Mouse (Mus musculus) stomach, postnatal 0 days (tissue): ENCODE measurements around the gene Egr4. TPM values are rescaled to one million over a fixed set of nuclear protein-coding genes. Genes with fewer than 3 reads are reported as not detected.
A peak's percentile ranks its signal among the peaks of the same experiment; 100 is the strongest.

Experiments used
- ATAC-seq: fragments of 200-750 bp; cut with Nextera tagmentation; 2 replicates; pipeline ENCODE4 v1.8.0; 2017; ENCODE audit not compliant: low FRiP score, low TSS enrichment
- DNase-seq: peaks from one replicate; pipeline ENCODE4 v3.0.0-alpha.2; 2016; ENCODE audit warnings: low spot score
- H3K27ac ChIP-seq: fragments of 300-500 bp; sonication (generic); replicated peaks from 2 replicates; pipeline ENCODE4 v1.5.1; 2014; ENCODE audit warnings: mild to moderate bottlenecking, control low read depth
- H3K27me3 ChIP-seq: fragments of 300-500 bp; sonication (generic); 2 replicates; pipeline ENCODE4 v1.6.1; 2014; ENCODE audit warnings: low read length; ENCODE audit not compliant: control insufficient read depth, insufficient read depth
- H3K36me3 ChIP-seq: fragments of 300-500 bp; sonication (generic); 2 replicates; pipeline ENCODE4 v1.6.1; 2014; ENCODE audit warnings: low read length, mixed read lengths; ENCODE audit not compliant: control insufficient read depth, insufficient read depth
- H3K4me1 ChIP-seq: fragments of 300-500 bp; sonication (generic); replicated peaks from 2 replicates; pipeline ENCODE4 v1.6.1; 2014; ENCODE audit warnings: antibody characterized with exemption; ENCODE audit not compliant: control insufficient read depth, insufficient read depth
- H3K4me2 ChIP-seq: fragments of 300-500 bp; sonication (generic); replicated peaks from 2 replicates; pipeline ENCODE4 v1.6.1; 2014; ENCODE audit warnings: low read depth, mild to moderate bottlenecking, control low read depth, moderate library complexity
- H3K4me3 ChIP-seq: fragments of 300-500 bp; sonication (generic); 2 replicates; pipeline ENCODE4 v1.5.1; 2014; ENCODE audit warnings: low read depth, low read length, control low read depth
- H3K9ac ChIP-seq: fragments of 300-500 bp; sonication (generic); 2 replicates; pipeline ENCODE4 v1.6.1; 2014; ENCODE audit warnings: mild to moderate bottlenecking, low read length, control low read depth, mixed read lengths
- H3K9me3 ChIP-seq: fragments of 300-500 bp; sonication (generic); 2 replicates; pipeline ENCODE4 v1.6.1; 2016; ENCODE audit warnings: low read length; ENCODE audit not compliant: control insufficient read depth
- CTCF ChIP-seq: IDR thresholded peaks from 2 replicates; pipeline ENCODE4 v1.5.1; 2016; ENCODE audit warnings: antibody characterized with exemption, low read depth, mild to moderate bottlenecking, moderate library complexity
- EP300 ChIP-seq: optimal IDR thresholded peaks from 2 replicates; pipeline ENCODE3; 2016; ENCODE audit warnings: antibody characterized with exemption
- WGBS: fragments of 180-500 bp; shearing (Covaris S2); extraction: QIAGEN DNeasy Blood & Tissue Kit; methylation state at CpG from one replicate; pipeline ENCODE4 v1.1.7; 2014; 5-methylcytosine and 5-hydroxymethylcytosine counted together
- polyA plus RNA-seq: library from polyadenylated mRNA; unstranded; fragments of >200 nt; fragmentation: Nextera tagmentation; extraction: Ambion mirVana; gene quantifications from 2 replicates; pipeline ENCODE4 v1.2.1, GENCODE M21; 2015

Gene Egr4
- polyA plus RNA-seq, 1 experiment from 2014 or later: not detected

DNA sequence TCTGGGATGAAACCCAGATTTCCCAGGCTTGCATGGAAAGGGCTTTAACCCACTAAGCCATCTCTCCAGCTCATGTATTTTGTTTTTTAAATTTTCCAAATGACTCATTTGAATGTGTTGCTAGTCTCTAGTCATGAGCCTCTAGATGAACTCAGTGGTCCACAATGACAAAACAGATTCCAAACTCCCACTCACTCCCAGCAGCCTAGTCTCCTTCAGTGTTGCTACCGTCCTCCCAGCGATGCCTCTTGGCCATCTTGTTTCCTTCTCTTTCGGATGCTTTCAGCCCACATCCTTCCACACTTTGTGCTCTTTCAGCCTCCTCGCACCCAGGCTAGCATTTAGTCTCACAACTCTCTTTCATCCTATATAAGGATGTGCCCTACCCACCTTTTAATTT, 23.1 kb downstream of the Egr4 start:
- Histone ChIP-seq H3K36me3 (no peaks in the 10 kb centered on the region), H3K9me3 (no peaks in the 10 kb centered on the region), H3K4me3 (no peak overlapping the region), H3K27me3 (0 out of 2 replicates have a peak, but pooled peaks cover 2% of the 10 kb centered on the region), H3K27ac (no peak overlapping the region), H3K4me1 (no peaks in the 10 kb centered on the region), H3K4me2 (0 out of 2 replicates have a peak overlapping the region, but pooled peaks have one; percentile 8), H3K9ac (no peak overlapping the region)
- ATAC-seq (no peak), DNase-seq (no peak)
- TF ChIP-seq EP300 (no peak), CTCF (no peak)
- WGBS: 93% methylated on average over 4 of the region's 4 CpGs

DNA sequence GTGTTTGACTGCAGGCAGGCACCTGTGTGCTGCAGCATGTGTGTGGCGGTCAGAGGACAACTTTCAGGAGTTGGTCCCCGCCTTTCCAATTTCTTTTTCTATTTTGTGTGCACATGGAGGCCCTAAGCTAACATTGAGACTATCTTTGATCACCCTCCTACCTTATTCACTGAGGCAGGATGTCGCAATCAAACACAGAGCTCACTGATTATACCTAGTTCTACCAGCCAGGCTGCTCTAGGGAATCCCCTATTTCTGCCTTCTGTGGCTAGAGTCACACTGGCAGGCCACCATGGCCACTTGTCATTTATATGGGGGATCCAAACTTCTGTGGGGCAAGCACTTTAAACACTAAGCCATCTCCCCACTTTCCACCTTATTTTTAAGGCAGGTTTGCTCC, 23.7 kb downstream of the Egr4 start:
- H3K4me2 ChIP-seq: peak overlapping the region; percentile 8; the same call in 1 of the 2 replicates
- ATAC-seq: 0 out of 2 replicates have a peak, but pooled peaks have one; percentile 29
- TF ChIP-seq CTCF (no peak), EP300 (no peak)

DNA sequence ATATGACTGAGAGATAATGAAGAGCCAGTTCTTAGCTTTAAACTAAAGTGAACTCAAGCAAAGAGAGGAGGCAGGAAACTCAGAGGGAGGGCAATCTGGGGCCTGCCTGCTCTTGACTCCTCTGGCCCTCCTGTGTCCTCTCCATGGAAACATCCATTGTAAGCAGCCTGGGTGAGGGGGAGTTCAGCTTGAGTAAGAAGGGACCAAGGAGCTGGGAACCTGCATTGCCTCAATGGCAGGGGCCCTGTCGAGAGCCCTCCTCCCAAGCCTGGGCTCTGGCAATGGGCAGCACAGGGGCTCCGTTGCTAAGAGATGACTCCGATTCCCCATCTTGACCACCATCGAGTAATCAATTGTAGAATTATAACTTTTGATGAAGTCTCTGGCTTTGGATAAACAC, 24.9 kb downstream of the Egr4 start:
- Histone ChIP-seq H3K4me1 (peaks cover 4% of the 10 kb centered on the region; the same call in 1 of the 2 replicates), H3K36me3 (no peaks in the 10 kb centered on the region), H3K9me3 (no peaks in the 10 kb centered on the region), H3K4me3 (no peak overlapping the region), H3K27me3 (peaks cover 14% of the 10 kb centered on the region; the same call in 1 of the 2 replicates), H3K4me2 (no peak overlapping the region), H3K9ac (no peak overlapping the region), H3K27ac (no peak overlapping the region)
- TF ChIP-seq CTCF (no peak), EP300 (no peak)
- 83% methylated on average over 4 of the region's 4 CpGs for WGBS
- ATAC-seq: no peak
- no peak for DNase-seq

More for the DNA sequence above, 23.7 kb downstream of the Egr4 start:
- Histone ChIP-seq H3K9me3 (no peaks in the 10 kb centered on the region), H3K36me3 (no peaks in the 10 kb centered on the region), H3K9ac (no peak overlapping the region), H3K4me1 (no peaks in the 10 kb centered on the region), H3K4me3 (no peak overlapping the region), H3K27ac (no peak overlapping the region), H3K27me3 (peaks cover 4% of the 10 kb centered on the region; the same call in 1 of the 2 replicates)
- WGBS: 52% methylated on average over 3 of the region's 3 CpGs
- DNase-seq: no peak

GRCm38 (mm10) chr6:85485738-85486137, 27.7 kb downstream of the Egr4 start:
- ATAC-seq (no peak), DNase-seq (no peak)
- 71% methylated on average over 2 of the region's 2 CpGs for WGBS
- Histone ChIP-seq H3K27ac (no peak overlapping the region), H3K4me2 (no peak overlapping the region), H3K27me3 (peaks cover 14% of the 10 kb centered on the region; the same call in 1 of the 2 replicates), H3K9ac (no peak overlapping the region), H3K4me3 (no peak overlapping the region), H3K36me3 (no peaks in the 10 kb centered on the region), H3K4me1 (peaks cover 4% of the 10 kb centered on the region; the same call in 1 of the 2 replicates), H3K9me3 (no peaks in the 10 kb centered on the region)
- TF ChIP-seq EP300: no peak
- no peak for TF ChIP-seq CTCF

GRCm38 (mm10) chr6:85483843-85484721, 29.3 kb downstream of the Egr4 start:
- peaks cover 14% of the 10 kb centered on the region; the same call in 1 of the 2 replicates for H3K27me3 ChIP-seq
- no peak overlapping the region for H3K9ac ChIP-seq
- peak overlapping the region; percentile 51 for H3K4me2 ChIP-seq
- WGBS: 4% methylated on average over 83 of the region's 92 CpGs
- peaks cover 4% of the 10 kb centered on the region; the same call in 1 of the 2 replicates for H3K4me1 ChIP-seq
- no peak overlapping the region for H3K27ac ChIP-seq
- H3K4me3 ChIP-seq: peak overlapping the region; percentile 31
- no peak for TF ChIP-seq EP300
- TF ChIP-seq CTCF: no peak
- H3K9me3 ChIP-seq: no peaks in the 10 kb centered on the region
- DNase-seq (peak; percentile 66), ATAC-seq (0 out of 2 replicates have a peak, but pooled peaks have one; percentile 53)
- H3K36me3 ChIP-seq: no peaks in the 10 kb centered on the region

- no peak for TF ChIP-seq CTCF
- no peak for TF ChIP-seq EP300
These were observed 32.7 kb downstream of the Egr4 start for GRCm38 (mm10) chr6:85480685-85481084.

More at GRCm38 (mm10) chr6:85480685-85481084, 32.7 kb downstream of the Egr4 start:
- 69% methylated on average over 16 of the region's 16 CpGs for WGBS
- H3K9me3 ChIP-seq: no peaks in the 10 kb centered on the region
- H3K27ac ChIP-seq: no peak overlapping the region
- H3K27me3 ChIP-seq: peaks cover 14% of the 10 kb centered on the region; the same call in 1 of the 2 replicates
- no peak overlapping the region for H3K4me3 ChIP-seq
- DNase-seq (no peak), ATAC-seq (no peak)
- no peak overlapping the region for H3K9ac ChIP-seq
- H3K36me3 ChIP-seq: no peaks in the 10 kb centered on the region
- peaks cover 4% of the 10 kb centered on the region; the same call in 1 of the 2 replicates for H3K4me1 ChIP-seq
- no peak overlapping the region for H3K4me2 ChIP-seq
